Mouse (Mus musculus) brain, embryonic 14.5 days (tissue): ENCODE measurements around the gene Plce1.

ENCODE experiments used
- CTCF ChIP-seq: fragments of 200-500 bp; IDR thresholded peaks from 2 replicates; pipeline ENCODE4 v1.5.1; 2012; ENCODE audit warnings: inconsistent platforms, mild to moderate bottlenecking, moderate library complexity, borderline replicate concordance; ENCODE audit not compliant: insufficient read depth, insufficient read length; ENCODE audit errors: extremely low read depth
- POLR2A ChIP-seq: fragments of 200-500 bp; IDR thresholded peaks from 2 replicates; pipeline ENCODE4 v1.6.1; 2012; ENCODE audit warnings: mild to moderate bottlenecking, inconsistent platforms, borderline replicate concordance; ENCODE audit not compliant: poor library complexity, insufficient read depth, insufficient read length, severe bottlenecking; ENCODE audit errors: extremely low read depth

DNA sequence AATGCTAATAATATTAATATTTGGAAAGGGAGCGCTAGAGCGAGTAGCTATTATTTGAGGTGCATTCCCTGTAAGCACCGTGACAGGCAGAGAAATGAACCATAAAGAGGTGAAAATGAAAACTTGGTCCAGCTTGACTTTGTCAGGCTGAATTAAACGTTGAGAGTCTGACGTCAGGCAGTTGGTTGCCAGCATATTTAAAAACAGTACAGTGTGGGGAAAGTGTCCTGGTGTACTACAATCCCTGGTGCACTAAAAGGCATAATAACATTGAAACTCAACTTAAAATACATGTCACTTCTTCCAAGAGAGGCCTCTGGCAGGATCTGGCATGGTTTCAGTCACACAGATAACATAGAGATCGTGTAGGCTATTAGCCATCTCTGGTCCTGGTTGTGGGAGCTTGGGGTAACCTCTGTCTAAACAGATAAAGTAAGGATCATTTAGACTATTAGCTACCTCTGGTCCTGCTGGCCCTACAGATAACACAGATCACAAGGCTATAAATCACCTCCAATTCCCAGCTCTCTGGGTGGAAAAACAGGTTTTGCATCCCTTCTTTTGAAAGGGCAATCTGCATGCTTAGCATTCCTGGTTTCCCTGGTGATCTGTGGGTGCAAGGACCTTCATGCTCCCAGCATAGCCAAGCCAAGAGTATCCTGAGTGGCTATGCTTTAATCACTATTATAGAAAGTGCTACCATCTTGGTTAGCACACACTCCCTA, 164.1 kb downstream of the Plce1 start:
- TF ChIP-seq CTCF (no peak), POLR2A (no peak)
